Mouse (Mus musculus) midbrain, embryonic 10.5 days (tissue): ENCODE measurements around the gene Olfr750. TPM values are rescaled to one million over a fixed set of nuclear protein-coding genes. Genes with fewer than 3 reads are reported as not detected.

Experiments used
- DNase-seq: peaks from one replicate; pipeline ENCODE4 v3.0.0-alpha.2; 2017; ENCODE audit warnings: low spot score
- H3K27ac ChIP-seq: fragments of 300-500 bp; sonication (generic); replicated peaks from 2 replicates; pipeline ENCODE4 v1.5.1; 2016; ENCODE audit warnings: mild to moderate bottlenecking
- H3K27me3 ChIP-seq: fragments of 300-500 bp; sonication (generic); 2 replicates; pipeline ENCODE4 v1.6.1; 2016; ENCODE audit warnings: low read depth, mild to moderate bottlenecking; ENCODE audit not compliant: poor library complexity, severe bottlenecking
- H3K36me3 ChIP-seq: fragments of 300-500 bp; sonication (generic); 2 replicates; pipeline ENCODE4 v1.6.1; 2016; ENCODE audit warnings: mild to moderate bottlenecking, moderate library complexity
- H3K4me1 ChIP-seq: fragments of 300-500 bp; sonication (generic); 2 replicates; pipeline ENCODE4 v1.6.1; 2016
- H3K4me3 ChIP-seq: fragments of 300-500 bp; sonication (generic); 2 replicates; pipeline ENCODE4 v1.5.1; 2016; ENCODE audit warnings: mild to moderate bottlenecking, moderate library complexity
- H3K9me3 ChIP-seq: fragments of 300-500 bp; sonication (generic); replicated peaks from 2 replicates; pipeline ENCODE4 v1.6.1; 2016; ENCODE audit warnings: mild to moderate bottlenecking
- WGBS: fragments of 180-500 bp; shearing (Covaris S2); methylation state at CpG from one replicate; pipeline ENCODE4 v1.1.7; 2016; 5-methylcytosine and 5-hydroxymethylcytosine counted together
- polyA plus RNA-seq: library from polyadenylated mRNA; unstranded; fragments of >200 nt; fragmentation: Nextera tagmentation; extraction: Ambion mirVana; gene quantifications from 2 replicates; pipeline ENCODE4 v1.2.1, GENCODE M21; 2016

Gene Olfr750
- polyA plus RNA-seq, 1 experiment from 2014 or later = not detected

- DNase-seq = no peak
- peaks cover 42% of the 10 kb centered on the region for H3K27me3 ChIP-seq
- H3K4me3 ChIP-seq = peak overlapping the region; percentile 69
- H3K27ac ChIP-seq = no peak overlapping the region
- H3K9me3 ChIP-seq = no peaks in the 10 kb centered on the region
- no peaks in the 10 kb centered on the region for H3K36me3 ChIP-seq
- H3K4me1 ChIP-seq = peaks cover 20% of the 10 kb centered on the region
- 11% methylated on average over 7 of the region's 7 CpGs for WGBS
Observed at GRCm38 (mm10) chr14:51083805-51084204, 9.6 kb upstream of the Olfr750 start.

- Histone ChIP-seq H3K27me3 (peaks cover 42% of the 10 kb centered on the region), H3K9me3 (no peaks in the 10 kb centered on the region), H3K36me3 (no peaks in the 10 kb centered on the region), H3K4me3 (peak overlapping the region; percentile 69), H3K27ac (peak overlapping the region; percentile 71), H3K4me1 (peaks cover 20% of the 10 kb centered on the region)
- WGBS = 2% methylated on average over 40 of the region's 40 CpGs
- peak; percentile 78 for DNase-seq
Observed at GRCm38 (mm10) chr14:51082599-51083581, 8.7 kb upstream of the Olfr750 start.

- no peak overlapping the region for H3K4me3 ChIP-seq
- DNase-seq = no peak
- no peaks in the 10 kb centered on the region for H3K9me3 ChIP-seq
- H3K27me3 ChIP-seq = peaks cover 33% of the 10 kb centered on the region
- H3K4me1 ChIP-seq = peaks cover 20% of the 10 kb centered on the region
- 86% methylated on average over 2 of the region's 2 CpGs for WGBS
- H3K36me3 ChIP-seq = no peaks in the 10 kb centered on the region
- H3K27ac ChIP-seq = no peak overlapping the region
Observed at GRCm38 (mm10) chr14:51081035-51081434, 6.8 kb upstream of the Olfr750 start.

GRCm38 (mm10) chr14:51079180-51079579 is 4.9 kb upstream of the Olfr750 start:
- Histone ChIP-seq H3K27ac (no peak overlapping the region), H3K36me3 (no peaks in the 10 kb centered on the region), H3K9me3 (no peaks in the 10 kb centered on the region), H3K27me3 (peaks cover 18% of the 10 kb centered on the region), H3K4me1 (peaks cover 18% of the 10 kb centered on the region), H3K4me3 (no peak overlapping the region)
- DNase-seq = no peak
- 80% methylated on average over 1 of the region's 1 CpGs for WGBS

GRCm38 (mm10) chr14:51069617-51070016 is 4.6 kb downstream of the Olfr750 start:
- H3K9me3 ChIP-seq = no peaks in the 10 kb centered on the region
- no peak for DNase-seq
- H3K27ac ChIP-seq = no peak overlapping the region
- H3K36me3 ChIP-seq = no peaks in the 10 kb centered on the region
- no peaks in the 10 kb centered on the region for H3K27me3 ChIP-seq
- 89% methylated on average over 2 of the region's 2 CpGs for WGBS
- H3K4me3 ChIP-seq = no peak overlapping the region
- peaks cover 11% of the 10 kb centered on the region for H3K4me1 ChIP-seq

- WGBS = 95% methylated on average over 5 of the region's 5 CpGs
- no peaks in the 10 kb centered on the region for H3K27me3 ChIP-seq
- H3K4me1 ChIP-seq = peaks cover 11% of the 10 kb centered on the region
- no peak overlapping the region for H3K27ac ChIP-seq
- no peaks in the 10 kb centered on the region for H3K36me3 ChIP-seq
- no peak overlapping the region for H3K4me3 ChIP-seq
- no peaks in the 10 kb centered on the region for H3K9me3 ChIP-seq
- no peak for DNase-seq
Observed at GRCm38 (mm10) chr14:51068956-51069355, 5.3 kb downstream of the Olfr750 start.

- Histone ChIP-seq H3K36me3 (no peaks in the 10 kb centered on the region), H3K27ac (no peak overlapping the region), H3K4me3 (no peak overlapping the region), H3K9me3 (no peaks in the 10 kb centered on the region), H3K27me3 (peaks cover 15% of the 10 kb centered on the region; the same call in 1 of the 2 replicates), H3K4me1 (peaks cover 11% of the 10 kb centered on the region)
- DNase-seq = no peak
- 92% methylated on average over 5 of the region's 5 CpGs for WGBS
Observed at GRCm38 (mm10) chr14:51060761-51061160, 13.5 kb downstream of the Olfr750 start.

- Histone ChIP-seq H3K27me3 (peaks cover 22% of the 10 kb centered on the region; the same call in 1 of the 2 replicates), H3K4me1 (peaks cover 27% of the 10 kb centered on the region), H3K27ac (no peak within 1 kb of the TSS), H3K36me3 (no peaks in the 10 kb centered on the region), H3K9me3 (no peaks in the 10 kb centered on the region), H3K4me3 (no peak within 1 kb of the TSS)
- WGBS = 78% methylated on average over 9 of the region's 9 CpGs
- DNase-seq = peak; percentile 9
Observed at GRCm38 (mm10) chr14:51057401-51057831, 16.8 kb downstream of the Olfr750 start, which contains the start of gene Rnase12. Gene Rnase12 (minus strand): TSS chr14:51057661.

GRCm38 (mm10) chr14:51054243-51055237 is 19.7 kb downstream of the Olfr750 start:
- Histone ChIP-seq H3K27me3 (peaks cover 23% of the 10 kb centered on the region), H3K4me1 (peaks cover 26% of the 10 kb centered on the region), H3K36me3 (no peaks in the 10 kb centered on the region), H3K4me3 (no peak overlapping the region), H3K9me3 (no peaks in the 10 kb centered on the region), H3K27ac (peak overlapping the region; percentile 63)
- DNase-seq = peak; percentile 27
- WGBS = 26% methylated on average over 13 of the region's 13 CpGs

- DNase-seq = no peak
- WGBS = 56% methylated on average over 5 of the region's 5 CpGs
- Histone ChIP-seq H3K27me3 (peaks cover 23% of the 10 kb centered on the region), H3K36me3 (no peaks in the 10 kb centered on the region), H3K27ac (no peak overlapping the region), H3K4me1 (peaks cover 30% of the 10 kb centered on the region), H3K4me3 (no peak overlapping the region), H3K9me3 (no peaks in the 10 kb centered on the region)
Observed at GRCm38 (mm10) chr14:51053176-51053575, 21.1 kb downstream of the Olfr750 start.

- Histone ChIP-seq H3K27me3 (peaks cover 23% of the 10 kb centered on the region), H3K9me3 (no peaks in the 10 kb centered on the region), H3K4me1 (peaks cover 27% of the 10 kb centered on the region), H3K36me3 (no peaks in the 10 kb centered on the region), H3K4me3 (no peak overlapping the region), H3K27ac (no peak overlapping the region)
- DNase-seq = no peak
- 80% methylated on average over 5 of the region's 5 CpGs for WGBS
Observed at GRCm38 (mm10) chr14:51051941-51052340, 22.3 kb downstream of the Olfr750 start.

- no peak within 1 kb of the TSS for H3K4me3 ChIP-seq
- H3K27me3 ChIP-seq = peaks cover 23% of the 10 kb centered on the region
- no peak for DNase-seq
- H3K27ac ChIP-seq = no peak within 1 kb of the TSS
- 88% methylated on average over 2 of the region's 2 CpGs for WGBS
- peaks cover 26% of the 10 kb centered on the region for H3K4me1 ChIP-seq
- H3K9me3 ChIP-seq = no peaks in the 10 kb centered on the region
- H3K36me3 ChIP-seq = no peaks in the 10 kb centered on the region
Observed at GRCm38 (mm10) chr14:51050063-51050462, 24.2 kb downstream of the Olfr750 start, which contains the start of gene Rnase11. Gene Rnase11 (minus strand): TSS chr14:51050163.
